ENCODE assay signal across 8 mouse cellular contexts in the genomic region with DNA sequence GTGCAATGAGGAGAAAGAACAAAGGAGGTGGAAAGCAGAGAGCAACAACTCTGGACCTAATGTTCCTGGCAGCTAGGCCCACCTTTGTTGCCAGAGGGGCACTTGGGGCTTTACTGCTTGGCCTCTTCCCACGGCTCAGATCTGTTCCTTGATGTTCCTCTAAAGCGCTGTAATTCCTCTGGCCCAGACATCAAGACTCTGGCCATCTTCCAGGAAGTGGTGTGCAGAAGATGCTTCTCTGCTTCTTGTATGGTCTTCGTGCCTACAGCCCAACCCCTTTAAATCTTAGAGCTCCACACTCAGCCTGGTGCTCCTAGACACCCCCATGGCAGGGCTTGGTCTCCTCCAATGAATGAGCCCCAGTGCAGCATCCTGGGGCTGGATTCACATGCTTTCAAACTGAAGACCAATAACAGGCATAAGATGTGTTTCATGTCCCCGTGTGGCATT.
DNase-seq lines count a peak whose midpoint lies in the region; ATAC-seq lines count a peak whose summit lies in the region.

No protein-coding gene starts in this region.

- no peak overlapping the region for H3K9ac ChIP-seq in limb, embryonic 12.5 days (replicated peaks)
- no peak overlapping the region for H3K9ac ChIP-seq in stomach, embryonic 16.5 days (ENCODE audit: low read length)

- 57% methylated on average over 4 of the region's 4 CpGs for WGBS in limb, embryonic 12.5 days
- WGBS in stomach, embryonic 16.5 days: 54% methylated on average over 4 of the region's 4 CpGs

- H3K27me3 ChIP-seq in limb, embryonic 12.5 days: no peaks in the 10 kb centered on the region
- H3K27me3 ChIP-seq in stomach, embryonic 16.5 days (ENCODE audit: control insufficient read depth, insufficient read depth, low read length): no peaks in the 10 kb centered on the region

- peak overlapping the region; percentile 16; the same call in 1 of the 2 replicates for H3K4me2 ChIP-seq in limb, embryonic 12.5 days
- H3K4me2 ChIP-seq in stomach, embryonic 16.5 days (ENCODE audit: low read depth, low read length): no peak overlapping the region

- H3K27ac ChIP-seq in limb, embryonic 12.5 days: peak overlapping the region; percentile 83
- peak overlapping the region; percentile 25; the same call in 1 of the 2 replicates for H3K27ac ChIP-seq in stomach, embryonic 16.5 days (ENCODE audit: low read length)

- peak; percentile 45; the same call in 1 of the 2 replicates for ATAC-seq in limb, embryonic 12.5 days (ENCODE audit: insufficient number of reproducible peaks, insufficient read depth, low FRiP score, low TSS enrichment, low read depth)
- ATAC-seq in stomach, embryonic 16.5 days (ENCODE audit: insufficient read depth, low FRiP score): no peak
- ATAC-seq in megakaryocyte-erythroid progenitor cell, adult 5-6 weeks (replicated peaks; ENCODE audit: low FRiP score, low TSS enrichment, poor library complexity, severe bottlenecking): no peak

- H3K36me3 ChIP-seq in limb, embryonic 12.5 days: no peaks in the 10 kb centered on the region
- H3K36me3 ChIP-seq in stomach, embryonic 16.5 days (ENCODE audit: control insufficient read depth, insufficient read depth, low read length): no peaks in the 10 kb centered on the region

- peak; percentile 25 for DNase-seq in gastrocnemius, postnatal 25 days
- no peak for DNase-seq in gastrocnemius, adult 8-10 months (ENCODE audit: low spot score in 2 of 2)
- peak; percentile 26 for DNase-seq in right cerebral cortex, adult 18-20 months
- no peak for DNase-seq in right cerebral cortex, postnatal 25 days
- no peak for DNase-seq in cerebellum, adult 11-12 months

- no peaks in the 10 kb centered on the region for H3K9me3 ChIP-seq in limb, embryonic 12.5 days
- no peaks in the 10 kb centered on the region for H3K9me3 ChIP-seq in stomach, embryonic 16.5 days (replicated peaks; ENCODE audit: control insufficient read depth, low read length)

- no peak overlapping the region for H3K4me3 ChIP-seq in limb, embryonic 12.5 days (replicated peaks)
- H3K4me3 ChIP-seq in stomach, embryonic 16.5 days (replicated peaks; ENCODE audit: low read length): no peak overlapping the region

- peaks cover 25% of the 10 kb centered on the region for H3K4me1 ChIP-seq in limb, embryonic 12.5 days (replicated peaks)
- H3K4me1 ChIP-seq in stomach, embryonic 16.5 days (ENCODE audit: control insufficient read depth, insufficient read depth, low read length): peaks cover 11% of the 10 kb centered on the region

Comparison
In these comparisons a context has a peak if more than half of its experiments do, and no peak if none do; other contexts are left out.
1. DNase-seq: peak in gastrocnemius, postnatal 25 days (single experiment) and right cerebral cortex, adult 18-20 months (single experiment); none in gastrocnemius, adult 8-10 months (0 of 2), right cerebral cortex, postnatal 25 days (single experiment) and cerebellum, adult 11-12 months (single experiment).